8 mouse cellular contexts compared by ENCODE assay signal in genomic region chr3:101577361-101577760, GRCm38 (mm10). TPM values are rescaled to one million over a fixed set of nuclear protein-coding genes. Genes with fewer than 3 reads are reported as not detected.
A peak's percentile ranks its signal among the peaks of the same experiment; 100 is the strongest.
DNase-seq lines count a peak whose midpoint lies in the region; ATAC-seq and TF ChIP-seq lines count a peak whose summit lies in the region.

No protein-coding gene starts in this region.

- intact Hi-C loops in heart, adult 2 months (cut with DNase I): no loop called here
- intact Hi-C loops in heart, postnatal 36 days (cut with DNase I): no loop called here
- intact Hi-C loops in left cerebral cortex, postnatal 36 days (cut with DNase I): no loop called here

- peaks cover 2% of the 10 kb centered on the region; the same call in 1 of the 2 replicates for H3K4me1 ChIP-seq in heart, adult 2 months (ENCODE audit: control insufficient read depth, insufficient read depth, low read length)
- peaks cover 10% of the 10 kb centered on the region; the same call in 1 of the 2 replicates for H3K4me1 ChIP-seq in heart, embryonic 16.5 days (ENCODE audit: control insufficient read depth, insufficient read depth, low read length)

- TF ChIP-seq POLR2A in heart, adult 2 months (IDR thresholded peaks at IDR 0.05; ENCODE audit: insufficient read depth, low read depth, low read length): no peak

- H3K9me3 ChIP-seq in heart, embryonic 16.5 days (replicated peaks; ENCODE audit: control insufficient read depth, low read length): no peaks in the 10 kb centered on the region

- 34% methylated on average over 5 of the region's 5 CpGs for WGBS in heart, adult 2 months
- 57% methylated on average over 5 of the region's 5 CpGs for WGBS in heart, embryonic 16.5 days

- ATAC-seq in cerebellum, adult (ENCODE audit: insufficient number of reproducible peaks, low FRiP score, low TSS enrichment): peak; percentile 92
- ATAC-seq in heart, embryonic 16.5 days (replicated peaks; ENCODE audit: extremely low read depth, insufficient read depth, low FRiP score): no peak

- no peaks in the 10 kb centered on the region for H3K27me3 ChIP-seq in heart, adult 2 months (ENCODE audit: control insufficient read depth, insufficient read depth, low read length)
- no peaks in the 10 kb centered on the region for H3K27me3 ChIP-seq in heart, embryonic 16.5 days (ENCODE audit: control insufficient read depth, insufficient read depth, low read length)

- no peaks in the 10 kb centered on the region for H3K79me2 ChIP-seq in heart, adult 2 months (replicated peaks; ENCODE audit: control insufficient read depth, insufficient read depth, low read length)

- peak overlapping the region; percentile 61 for H3K27ac ChIP-seq in heart, adult 2 months
- H3K27ac ChIP-seq in heart, embryonic 16.5 days (ENCODE audit: low read length): peak overlapping the region; percentile 10; the same call in 1 of the 2 replicates

- no peak for TF ChIP-seq CTCF in heart, adult 2 months (IDR thresholded peaks at IDR 0.05)

- H3K9ac ChIP-seq in heart, adult 2 months (ENCODE audit: low read depth, low read length): no peak overlapping the region
- H3K9ac ChIP-seq in heart, embryonic 16.5 days (ENCODE audit: low read length): no peak overlapping the region

- peaks cover 16% of the 10 kb centered on the region for H3K36me3 ChIP-seq in heart, adult 2 months (ENCODE audit: control insufficient read depth, insufficient read depth, low read length)
- H3K36me3 ChIP-seq in heart, embryonic 16.5 days (ENCODE audit: control insufficient read depth, insufficient read depth): peaks cover 74% of the 10 kb centered on the region

- peak; percentile 30 to 73 for DNase-seq in heart, adult 2 months
- no peak for DNase-seq in heart, postnatal 36 days
- DNase-seq in lung, postnatal 4 days: peak; percentile 41 to 69
- DNase-seq in thymus, postnatal 25 days: no peak
- DNase-seq in liver: no peak
- DNase-seq in left cerebral cortex, postnatal 36 days (ENCODE audit: low spot score in 2 of 2): no peak

- H3K4me3 ChIP-seq in heart, adult 2 months: no peak overlapping the region
- no peak overlapping the region for H3K4me3 ChIP-seq in heart, embryonic 16.5 days (ENCODE audit: low read length)

- TF ChIP-seq EP300 in heart, adult 2 months (IDR thresholded peaks at IDR 0.05; ENCODE audit: insufficient read depth, low read depth, low read length): 0 out of 2 replicates have a peak, but pooled peaks have one; percentile 23

- H3K4me2 ChIP-seq in heart, embryonic 16.5 days (ENCODE audit: low read depth, low read length): no peak overlapping the region

RNA-seq across cellular contexts. Expression of gene Atp1a1, which starts 27.1 kb away (rescaled TPM):
- total RNA-seq in heart, adult 2 months (2021): 100 to 1,000 TPM; 800 to 832 TPM
- 523 and 821 TPM in 2 replicates for polyA plus RNA-seq in heart, adult 2 months (2012; rRNA removed)
- total RNA-seq in heart, postnatal 36 days (2021): 100 to 1,000 TPM; 564 to 643 TPM
- 328 and 335 TPM in 2 replicates for polyA plus RNA-seq in heart, embryonic 16.5 days (2015; fragmentation: Nextera tagmentation; extraction: Ambion mirVana)
- 1,000 to 10,000 TPM; 1,016 to 1,239 TPM for total RNA-seq in left cerebral cortex, postnatal 36 days (2021)

Comparison
In these comparisons a context has a peak if more than half of its experiments do, and no peak if none do; other contexts are left out.
1. DNase-seq: peak in heart, adult 2 months (2 of 2) and lung, postnatal 4 days (2 of 2); none in heart, postnatal 36 days (0 of 2), thymus, postnatal 25 days (single experiment), liver (single experiment) and left cerebral cortex, postnatal 36 days (0 of 2).